Mouse (Mus musculus) cerebellum, adult 18-20 months (tissue): ENCODE data around the gene Mfge8.

Experiments used
- DNase-seq, 2 experiments: peaks; one replicate each; pipeline ENCODE4 v3.0.0; 2021

The Mfge8 gene

GRCm38 (mm10) chr7:79148711-79149266 is at the start of gene Mfge8:
TSS of gene Mfge8 (minus strand) at chr7:79149060.
- DNase-seq: peak; percentile 32 to 49

- DNase-seq: peak; percentile 63 to 64
These were observed 45.9 kb upstream of the Mfge8 start for GRCm38 (mm10) chr7:79194560-79195413.

GRCm38 (mm10) chr7:79193936-79194335 is 45.1 kb upstream of the Mfge8 start:
- no peak for DNase-seq

- DNase-seq: no peak
These were observed 42.6 kb upstream of the Mfge8 start for GRCm38 (mm10) chr7:79191501-79191900.

GRCm38 (mm10) chr7:79190592-79190991 is 41.7 kb upstream of the Mfge8 start:
- no peak for DNase-seq

GRCm38 (mm10) chr7:79189211-79189610 is 40.4 kb upstream of the Mfge8 start:
- DNase-seq: no peak

GRCm38 (mm10) chr7:79187591-79187990 is 38.7 kb upstream of the Mfge8 start:
- no peak for DNase-seq

GRCm38 (mm10) chr7:79183417-79183816 is 34.6 kb upstream of the Mfge8 start:
- DNase-seq: no peak

- DNase-seq: no peak
These were observed 24.9 kb upstream of the Mfge8 start for GRCm38 (mm10) chr7:79173800-79174199.

- no peak for DNase-seq
These were observed 22.9 kb upstream of the Mfge8 start for GRCm38 (mm10) chr7:79171782-79172181.

GRCm38 (mm10) chr7:79167006-79167562 is 18.2 kb upstream of the Mfge8 start:
- no peak for DNase-seq

- no peak for DNase-seq
These were observed 10.5 kb upstream of the Mfge8 start for GRCm38 (mm10) chr7:79159406-79159805.

- DNase-seq: no peak
These were observed 662 bp upstream of the Mfge8 start for GRCm38 (mm10) chr7:79149522-79149921.

- DNase-seq: no peak
These were observed 768 bp downstream of the Mfge8 start for GRCm38 (mm10) chr7:79147931-79148653.

GRCm38 (mm10) chr7:79147011-79147837 is 1.6 kb downstream of the Mfge8 start:
- no peak for DNase-seq

- DNase-seq: peak; percentile 68 to 83
These were observed 8.0 kb downstream of the Mfge8 start for GRCm38 (mm10) chr7:79140897-79141296.

- no peak for DNase-seq
These were observed 8.8 kb downstream of the Mfge8 start for GRCm38 (mm10) chr7:79139891-79140591.

GRCm38 (mm10) chr7:79139328-79139824 is 9.5 kb downstream of the Mfge8 start:
- no peak for DNase-seq

- no peak for DNase-seq
These were observed 15.5 kb downstream of the Mfge8 start for GRCm38 (mm10) chr7:79133391-79133790.

GRCm38 (mm10) chr7:79130843-79131444 is 17.9 kb downstream of the Mfge8 start, which contains the start of gene Hapln3:
TSS of gene Hapln3 (minus strand) at chr7:79131018.
- DNase-seq: no peak

GRCm38 (mm10) chr7:79130385-79130784 is 18.5 kb downstream of the Mfge8 start:
- DNase-seq: no peak
